Mouse (Mus musculus): ENCODE results near the gene Meltf.
"Not testable (repeated sequence)": the region's sequence is repeated elsewhere in the genome, so short reads cannot be mapped to it uniquely, and the experiment has no call there.

Meltf gene

GRCm38 (mm10) chr16:31935091-31935979 lies 56.7 kb downstream of the Meltf start:
- no peak for DNase-seq

GRCm38 (mm10) chr16:31936568-31936967 lies 58.0 kb downstream of the Meltf start:
- no peak for DNase-seq

- DNase-seq, result no peak
Measured at GRCm38 (mm10) chr16:31938856-31939255, 60.2 kb downstream of the Meltf start.

GRCm38 (mm10) chr16:31940586-31940985 lies 62.0 kb downstream of the Meltf start:
- no peak for DNase-seq

- DNase-seq, result peak; percentile 79
Measured at GRCm38 (mm10) chr16:31943980-31944379, 65.4 kb downstream of the Meltf start.

GRCm38 (mm10) chr16:31944698-31945255 lies 66.2 kb downstream of the Meltf start:
- DNase-seq, result peak; percentile 30

GRCm38 (mm10) chr16:31945372-31945771 lies 66.8 kb downstream of the Meltf start:
- DNase-seq, result no peak

- DNase-seq, result not testable (repeated sequence)
Measured at GRCm38 (mm10) chr16:31945986-31946385, 67.4 kb downstream of the Meltf start.

GRCm38 (mm10) chr16:31947333-31947732 lies 68.7 kb downstream of the Meltf start:
- DNase-seq, result no peak

GRCm38 (mm10) chr16:31947901-31948316 lies 69.3 kb downstream of the Meltf start:
- DNase-seq, result no peak

GRCm38 (mm10) chr16:31948345-31948774 lies 69.8 kb downstream of the Meltf start, which contains the start of the genes 0610012G03Rik and Ncbp2:
TSS of gene 0610012G03Rik (minus strand) at chr16:31948494.
TSS of gene Ncbp2 (plus strand) at chr16:31948513.
- peak; percentile 95 for DNase-seq
